Mouse (Mus musculus) frontal cortex, postnatal 36 days (tissue): ENCODE results near the gene Gm45837.
"Not testable (repeated sequence)": the region's sequence is repeated elsewhere in the genome, so short reads cannot be mapped to it uniquely, and the experiment has no call there.

ENCODE experiments used
- DNase-seq, 2 experiments: peaks; one replicate each; pipeline ENCODE4 v3.0.0; 2022; ENCODE audit warnings: low spot score in 2 of 2

Gm45837 gene

GRCm38 (mm10) chr7:101550686-101551485 is 140.2 kb downstream of the Gm45837 start:
- DNase-seq = no peak

- no peak for DNase-seq
Measured at GRCm38 (mm10) chr7:101551530-101551929, 140.8 kb downstream of the Gm45837 start.

DNA sequence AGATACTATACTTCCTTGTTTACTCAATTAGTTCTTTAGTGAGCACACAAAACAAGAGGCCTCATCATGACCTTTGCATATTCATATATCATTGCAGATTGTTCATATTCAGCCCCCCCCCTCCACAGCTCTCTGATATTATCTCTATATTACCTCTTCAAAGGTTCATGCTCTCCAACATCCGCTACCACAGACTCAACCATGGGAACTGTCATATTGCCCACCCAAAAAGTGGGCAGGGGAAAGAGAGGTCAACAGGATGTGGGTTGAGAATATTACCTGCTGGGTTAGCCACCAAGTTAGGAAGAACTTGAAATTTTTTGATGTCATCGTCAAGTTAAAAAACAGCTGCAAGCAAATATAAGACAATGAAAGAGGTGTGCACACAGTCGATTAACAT is 144.8 kb downstream of the Gm45837 start:
- not testable (repeated sequence) for DNase-seq

DNA sequence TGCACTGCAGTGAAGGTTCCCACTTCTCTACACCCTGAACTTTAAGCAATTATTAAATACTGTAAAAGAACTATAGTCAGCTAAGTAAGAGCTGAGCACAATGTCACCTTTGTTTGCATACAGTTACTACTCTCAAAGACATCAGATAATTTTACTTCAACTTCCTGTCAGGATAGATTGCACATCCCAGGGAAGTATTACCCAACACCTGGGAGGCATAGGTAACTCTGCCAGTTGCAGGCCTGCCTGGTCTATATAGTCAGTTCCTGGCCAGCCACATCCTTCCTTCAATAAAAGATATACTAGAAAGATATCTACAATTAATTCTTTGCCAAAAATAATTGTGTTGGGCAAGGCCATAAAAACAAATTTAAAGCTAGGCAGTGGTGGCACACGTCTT is 146.7 kb downstream of the Gm45837 start:
- DNase-seq = no peak

DNA sequence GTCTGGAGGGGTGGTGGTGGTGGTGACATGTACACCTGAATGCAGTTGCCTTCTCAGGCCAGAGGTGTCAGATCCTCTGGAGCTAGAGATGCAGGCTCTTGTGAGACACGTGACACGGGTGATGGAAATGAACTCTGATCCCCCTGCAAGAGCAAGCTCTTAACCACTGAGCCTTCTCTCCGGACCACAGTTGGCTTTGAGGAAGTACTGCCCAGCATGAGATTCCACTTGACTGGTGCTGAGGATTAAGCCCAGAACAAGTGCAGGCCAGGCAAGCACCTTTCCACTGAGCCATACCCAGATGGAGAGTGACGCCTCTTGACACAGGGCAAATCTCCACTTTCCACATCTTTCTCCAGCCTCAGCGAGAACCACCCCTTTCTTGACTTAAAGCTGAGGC is 148.7 kb downstream of the Gm45837 start:
- not testable (repeated sequence) for DNase-seq
